Mouse (Mus musculus) midbrain, embryonic 13.5 days (tissue): ENCODE results near the gene Safb. TPM values are rescaled to one million over a fixed set of nuclear protein-coding genes. Genes with fewer than 3 reads are reported as not detected.
"Not testable (repeated sequence)": the region's sequence is repeated elsewhere in the genome, so short reads cannot be mapped to it uniquely, and the experiment has no call there.

ENCODE experiments used
- ATAC-seq: fragments of 200-750 bp; cut with Nextera tagmentation; 2 replicates; pipeline ENCODE4 v1.8.0; 2017; ENCODE audit warnings: mild to moderate bottlenecking, moderate TSS enrichment, moderate library complexity
- H3K27ac ChIP-seq: fragments of 300-500 bp; sonication (generic); 2 replicates; pipeline ENCODE4 v1.5.1; 2015; ENCODE audit warnings: inconsistent platforms, mild to moderate bottlenecking, moderate library complexity
- H3K27me3 ChIP-seq: fragments of 300-500 bp; sonication (generic); 2 replicates; pipeline ENCODE4 v1.6.1; 2015; ENCODE audit warnings: mild to moderate bottlenecking, inconsistent platforms
- H3K36me3 ChIP-seq: fragments of 300-500 bp; sonication (generic); 2 replicates; pipeline ENCODE4 v1.6.1; 2015; ENCODE audit warnings: mild to moderate bottlenecking, inconsistent platforms
- H3K4me1 ChIP-seq: fragments of 300-500 bp; sonication (generic); replicated peaks from 2 replicates; pipeline ENCODE4 v1.6.1; 2015; ENCODE audit warnings: inconsistent platforms
- H3K4me2 ChIP-seq: fragments of 300-500 bp; sonication (generic); replicated peaks from 2 replicates; pipeline ENCODE4 v1.6.1; 2015; ENCODE audit warnings: moderate library complexity, mild to moderate bottlenecking, inconsistent platforms
- H3K4me3 ChIP-seq: fragments of 300-500 bp; sonication (generic); replicated peaks from 2 replicates; pipeline ENCODE4 v1.5.1; 2015; ENCODE audit warnings: mild to moderate bottlenecking, inconsistent platforms
- H3K9ac ChIP-seq: fragments of 300-500 bp; sonication (generic); replicated peaks from 2 replicates; pipeline ENCODE4 v1.6.1; 2015; ENCODE audit warnings: mild to moderate bottlenecking, inconsistent platforms
- H3K9me3 ChIP-seq: fragments of 300-500 bp; sonication (generic); 2 replicates; pipeline ENCODE4 v1.6.1; 2016; ENCODE audit warnings: mild to moderate bottlenecking, inconsistent platforms
- WGBS: fragments of 180-500 bp; shearing (Covaris S2); methylation state at CpG from one replicate; pipeline ENCODE4 v1.1.7; 2015; 5-methylcytosine and 5-hydroxymethylcytosine counted together
- polyA plus RNA-seq: library from polyadenylated mRNA; unstranded; fragments of >200 nt; fragmentation: Nextera tagmentation; extraction: Ambion mirVana; gene quantifications from 2 replicates; pipeline ENCODE4 v1.2.1, GENCODE M21; 2015

Safb gene
- polyA plus RNA-seq, 1 experiment from 2014 or later: 127 TPM

DNA sequence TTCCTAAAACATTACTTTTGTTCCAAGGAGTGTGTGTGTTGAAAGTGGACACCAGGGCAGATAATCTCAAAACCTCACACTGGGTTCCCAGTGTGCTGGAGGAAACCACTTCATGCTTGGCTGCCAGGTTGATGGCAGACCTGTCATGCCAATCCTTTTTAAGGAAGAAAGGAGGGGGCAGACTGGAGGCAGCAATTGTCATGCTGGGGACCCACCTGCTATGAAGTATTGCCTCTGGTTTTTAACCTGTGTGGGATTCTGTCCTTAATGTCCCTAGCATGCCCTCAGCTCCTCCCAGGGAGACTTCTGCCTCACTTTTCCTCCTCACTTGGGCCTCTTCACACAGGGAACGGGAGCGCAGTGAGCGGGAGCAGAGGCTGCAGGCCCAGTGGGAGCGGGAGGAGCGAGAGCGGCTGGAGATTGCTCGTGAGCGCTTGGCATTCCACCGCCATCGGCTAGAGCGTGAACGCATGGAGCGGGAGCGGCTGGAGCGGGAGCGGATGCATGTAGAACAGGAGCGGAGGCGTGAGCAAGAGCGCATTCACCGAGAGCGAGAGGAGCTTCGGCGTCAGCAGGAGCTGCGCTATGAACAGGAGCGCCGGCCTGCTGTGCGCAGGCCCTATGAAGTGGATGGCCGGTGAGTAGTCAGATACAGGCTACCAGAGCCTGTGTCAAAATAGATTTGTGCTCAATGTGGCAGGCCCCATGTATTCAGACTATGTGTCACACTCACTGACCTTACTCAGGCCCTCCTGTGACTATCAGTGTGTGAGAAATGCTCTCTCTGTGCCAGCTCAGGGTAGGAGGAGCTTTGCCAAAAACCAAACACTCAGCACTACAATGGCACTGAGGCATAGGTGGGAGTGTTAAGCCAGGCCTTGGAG is 18.8 kb downstream of the Safb start:
- H3K27ac ChIP-seq: no peak overlapping the region
- peaks cover 87% of the 10 kb centered on the region for H3K36me3 ChIP-seq
- H3K9ac ChIP-seq: no peak overlapping the region
- H3K4me3 ChIP-seq: no peak overlapping the region
- no peak for ATAC-seq
- 94% methylated on average over 28 of the region's 28 CpGs for WGBS
- no peaks in the 10 kb centered on the region for H3K9me3 ChIP-seq
- no peak overlapping the region for H3K4me2 ChIP-seq
- H3K27me3 ChIP-seq: no peaks in the 10 kb centered on the region
- H3K4me1 ChIP-seq: peaks cover 8% of the 10 kb centered on the region

DNA sequence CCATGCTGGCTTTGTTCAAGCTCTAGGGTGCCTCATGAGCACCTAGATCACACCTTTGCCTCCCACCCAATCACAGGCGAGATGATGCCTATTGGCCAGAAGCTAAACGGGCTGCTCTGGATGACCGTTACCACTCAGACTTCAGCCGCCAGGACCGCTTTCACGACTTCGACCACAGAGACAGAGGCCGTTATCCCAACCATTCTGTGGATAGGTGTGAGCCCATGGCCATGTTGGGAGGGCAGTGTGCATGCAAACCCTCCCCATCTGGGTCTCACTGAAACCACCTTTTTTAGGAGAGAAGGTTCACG is 19.4 kb downstream of the Safb start:
- Histone ChIP-seq H3K27ac (no peak overlapping the region), H3K36me3 (peaks cover 87% of the 10 kb centered on the region), H3K9ac (no peak overlapping the region), H3K4me1 (peaks cover 14% of the 10 kb centered on the region), H3K9me3 (no peaks in the 10 kb centered on the region), H3K27me3 (no peaks in the 10 kb centered on the region), H3K4me3 (no peak overlapping the region), H3K4me2 (no peak overlapping the region)
- 92% methylated on average over 9 of the region's 9 CpGs for WGBS
- no peak for ATAC-seq

DNA sequence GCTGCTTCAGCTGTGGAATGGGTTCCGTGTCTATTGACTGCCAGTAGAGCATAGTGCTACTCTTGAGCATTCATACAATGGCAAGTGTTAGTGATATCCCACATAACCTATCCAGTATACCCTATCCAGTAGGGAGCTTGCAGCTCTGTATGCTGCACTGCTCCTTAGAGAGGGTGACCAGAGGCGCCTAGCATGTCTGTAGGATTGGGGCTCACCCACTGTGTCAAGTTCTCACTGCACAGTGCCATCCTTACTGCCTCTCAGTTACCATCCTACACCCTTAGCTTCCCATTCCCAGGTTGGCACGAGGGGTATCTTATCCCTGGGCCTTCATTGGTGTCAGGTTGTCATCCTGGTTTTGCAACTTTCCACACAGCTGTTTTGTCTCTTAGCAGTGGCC is 19.8 kb downstream of the Safb start:
- Histone ChIP-seq H3K4me3 (no peak overlapping the region), H3K36me3 (peaks cover 84% of the 10 kb centered on the region), H3K4me1 (peaks cover 16% of the 10 kb centered on the region), H3K9ac (no peak overlapping the region), H3K9me3 (no peaks in the 10 kb centered on the region), H3K27ac (no peak overlapping the region), H3K27me3 (no peaks in the 10 kb centered on the region), H3K4me2 (no peak overlapping the region)
- ATAC-seq: no peak
- WGBS: 93% methylated on average over 3 of the region's 3 CpGs

DNA sequence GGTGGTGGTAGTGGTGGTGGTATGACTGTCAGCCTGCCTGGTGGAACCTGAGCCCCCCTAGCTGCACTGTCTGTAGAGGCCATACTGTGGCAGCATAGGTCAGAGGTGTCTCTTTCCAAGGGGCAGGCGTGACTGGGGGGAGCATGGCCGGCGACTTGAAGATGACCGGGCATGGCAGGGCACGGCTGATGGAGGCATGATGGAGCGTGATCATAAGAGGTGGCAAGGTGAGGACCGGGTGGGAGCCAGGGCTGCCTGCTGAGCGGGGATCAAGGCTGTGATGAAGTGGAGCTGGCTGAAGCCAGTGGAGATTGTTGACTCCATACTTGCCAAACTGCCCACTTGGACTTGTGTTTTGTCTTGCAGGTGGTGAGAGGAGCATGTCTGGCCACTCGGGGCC is 20.8 kb downstream of the Safb start:
- Histone ChIP-seq H3K9ac (no peak overlapping the region), H3K4me3 (no peak overlapping the region)
- 91% methylated on average over 9 of the region's 9 CpGs for WGBS

DNA sequence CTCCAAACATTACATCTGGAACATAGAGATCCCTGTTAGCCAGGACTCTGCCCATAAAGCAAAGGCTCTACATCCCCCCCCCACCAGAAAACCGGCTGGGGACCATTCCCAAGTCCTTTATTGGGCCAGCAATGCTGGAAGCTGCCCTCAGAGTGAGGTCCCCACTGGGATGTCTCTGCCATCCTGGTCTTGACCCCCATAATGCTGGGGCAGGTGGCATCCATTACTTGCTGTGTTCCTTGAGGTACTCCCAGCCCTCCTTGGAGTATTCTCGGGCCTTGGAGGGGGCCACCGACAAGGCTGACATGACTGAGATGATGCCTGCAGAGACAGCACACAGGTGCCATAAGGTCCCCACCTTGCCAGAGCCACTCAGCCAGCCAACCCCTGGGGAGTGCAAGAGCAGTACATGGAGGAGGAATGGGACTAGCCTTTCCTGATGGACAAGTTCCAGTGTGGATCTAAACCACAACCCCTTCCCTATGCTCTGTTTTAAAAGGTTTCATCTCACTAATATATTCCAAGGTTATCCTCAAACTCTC is 23.0 kb downstream of the Safb start:
- Histone ChIP-seq H3K4me1 (peaks cover 37% of the 10 kb centered on the region), H3K9me3 (no peaks in the 10 kb centered on the region), H3K4me3 (no peak overlapping the region), H3K27me3 (no peaks in the 10 kb centered on the region), H3K4me2 (no peak overlapping the region), H3K36me3 (peaks cover 52% of the 10 kb centered on the region), H3K9ac (no peak overlapping the region), H3K27ac (no peak overlapping the region)
- ATAC-seq: no peak
- 70% methylated on average over 3 of the region's 3 CpGs for WGBS

More for the DNA sequence above, 20.8 kb downstream of the Safb start:
- H3K4me2 ChIP-seq: no peak overlapping the region
- H3K36me3 ChIP-seq: peaks cover 74% of the 10 kb centered on the region
- no peaks in the 10 kb centered on the region for H3K9me3 ChIP-seq
- H3K27me3 ChIP-seq: no peaks in the 10 kb centered on the region
- H3K27ac ChIP-seq: no peak overlapping the region
- peaks cover 20% of the 10 kb centered on the region for H3K4me1 ChIP-seq
- no peak for ATAC-seq

DNA sequence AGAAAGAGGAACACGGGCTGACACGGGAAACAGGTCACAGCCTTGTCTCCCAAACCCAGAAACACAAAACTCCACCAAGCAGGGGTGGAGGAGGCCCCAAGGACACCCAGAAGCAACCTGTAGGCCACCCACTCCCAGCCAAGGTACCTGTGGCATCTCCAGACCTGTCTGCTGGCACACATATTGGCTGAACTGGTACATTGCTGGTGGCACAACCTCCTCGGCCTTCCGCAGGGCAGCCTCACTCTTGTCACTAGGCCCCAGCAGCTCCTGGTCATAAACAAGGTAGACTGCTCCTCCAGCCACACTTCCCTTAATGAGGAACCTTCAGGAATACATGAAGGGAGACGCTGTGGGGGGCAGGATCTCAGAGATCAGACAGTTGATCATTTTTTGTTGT is 24.1 kb downstream of the Safb start:
- Histone ChIP-seq H3K9me3 (no peaks in the 10 kb centered on the region), H3K27ac (peak overlapping the region; percentile 77), H3K36me3 (peaks cover 41% of the 10 kb centered on the region), H3K4me1 (peaks cover 37% of the 10 kb centered on the region), H3K4me3 (peak overlapping the region; percentile 64), H3K27me3 (no peaks in the 10 kb centered on the region), H3K9ac (peak overlapping the region; percentile 78), H3K4me2 (peak overlapping the region; percentile 78)
- 75% methylated on average over 5 of the region's 5 CpGs for WGBS
- no peak for ATAC-seq

DNA sequence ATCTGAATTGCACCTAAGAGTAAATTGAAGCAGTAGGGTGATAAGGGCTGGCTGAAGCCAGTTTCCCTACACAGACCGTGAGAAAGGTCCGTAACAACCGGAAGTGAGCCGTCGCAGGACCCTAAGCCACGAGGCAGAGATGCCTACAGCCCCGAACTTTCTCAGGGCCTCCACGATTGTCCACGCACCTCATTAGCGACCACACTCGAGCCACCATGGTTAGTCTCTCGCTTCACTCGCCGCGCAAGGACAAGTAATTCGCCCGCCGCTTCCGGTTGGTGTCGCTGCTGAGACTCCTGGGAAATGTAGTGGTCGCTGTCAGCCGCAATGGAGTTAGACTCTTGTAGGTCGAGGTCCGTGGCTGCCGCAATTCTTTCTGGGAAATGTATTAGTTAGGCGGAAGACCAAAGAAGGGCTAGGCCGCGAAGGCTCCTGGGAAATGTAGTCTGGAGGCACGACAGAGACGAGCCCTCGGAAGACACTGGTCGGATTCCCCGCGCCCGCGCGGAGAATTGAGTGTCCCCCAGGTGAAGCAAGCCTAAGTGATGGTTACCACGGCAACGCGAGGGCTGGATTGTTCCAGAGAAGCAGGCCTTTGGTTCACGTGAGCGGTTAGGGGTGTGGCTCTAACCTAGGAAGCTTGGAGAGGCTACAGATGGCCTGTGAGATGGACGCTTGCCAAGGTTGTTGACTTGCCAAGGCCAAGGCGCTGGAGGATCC is 25.0 kb downstream of the Safb start, which contains the start of gene 2410015M20Rik:
Gene 2410015M20Rik, minus strand, starts transcription at position 320 of the 720 bp plus-strand sequence.
- ATAC-seq: peak; percentile 90
- Histone ChIP-seq H3K27ac (peak within 1 kb of the TSS; percentile 77), H3K4me1 (peaks cover 44% of the 10 kb centered on the region), H3K4me2 (peak within 1 kb of the TSS; percentile 78), H3K9ac (peak within 1 kb of the TSS; percentile 78), H3K4me3 (peak within 1 kb of the TSS; percentile 64), H3K36me3 (peaks cover 36% of the 10 kb centered on the region), H3K9me3 (no peaks in the 10 kb centered on the region), H3K27me3 (no peaks in the 10 kb centered on the region)
- WGBS: under 1% methylated on average over 44 of the region's 44 CpGs

DNA sequence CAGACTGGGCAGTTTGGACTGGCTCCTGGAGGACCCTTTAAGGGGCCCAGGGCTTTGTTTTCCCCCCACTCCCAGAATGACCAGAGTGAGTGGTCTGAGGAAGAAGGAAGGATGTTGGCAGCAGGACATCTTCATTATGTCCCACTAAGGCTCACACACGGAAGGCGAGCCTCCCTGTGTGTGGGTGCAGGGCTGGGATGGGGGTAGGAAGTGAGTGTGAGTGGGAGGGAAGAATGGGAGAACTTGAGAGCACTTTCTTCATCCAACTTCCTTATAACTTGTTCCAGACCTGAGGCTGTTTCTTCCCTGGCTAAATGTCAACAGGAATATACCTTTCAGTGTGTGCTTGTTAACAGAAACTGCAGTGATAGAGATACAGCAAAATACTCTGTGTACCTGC is 26.7 kb downstream of the Safb start:
- peaks cover 36% of the 10 kb centered on the region for H3K36me3 ChIP-seq
- no peak overlapping the region for H3K9ac ChIP-seq
- ATAC-seq: no peak
- WGBS: 76% methylated on average over 2 of the region's 2 CpGs
- H3K4me1 ChIP-seq: peaks cover 57% of the 10 kb centered on the region
- no peak overlapping the region for H3K4me3 ChIP-seq
- H3K27ac ChIP-seq: no peak overlapping the region
- no peaks in the 10 kb centered on the region for H3K27me3 ChIP-seq
- no peak overlapping the region for H3K4me2 ChIP-seq
- no peaks in the 10 kb centered on the region for H3K9me3 ChIP-seq

DNA sequence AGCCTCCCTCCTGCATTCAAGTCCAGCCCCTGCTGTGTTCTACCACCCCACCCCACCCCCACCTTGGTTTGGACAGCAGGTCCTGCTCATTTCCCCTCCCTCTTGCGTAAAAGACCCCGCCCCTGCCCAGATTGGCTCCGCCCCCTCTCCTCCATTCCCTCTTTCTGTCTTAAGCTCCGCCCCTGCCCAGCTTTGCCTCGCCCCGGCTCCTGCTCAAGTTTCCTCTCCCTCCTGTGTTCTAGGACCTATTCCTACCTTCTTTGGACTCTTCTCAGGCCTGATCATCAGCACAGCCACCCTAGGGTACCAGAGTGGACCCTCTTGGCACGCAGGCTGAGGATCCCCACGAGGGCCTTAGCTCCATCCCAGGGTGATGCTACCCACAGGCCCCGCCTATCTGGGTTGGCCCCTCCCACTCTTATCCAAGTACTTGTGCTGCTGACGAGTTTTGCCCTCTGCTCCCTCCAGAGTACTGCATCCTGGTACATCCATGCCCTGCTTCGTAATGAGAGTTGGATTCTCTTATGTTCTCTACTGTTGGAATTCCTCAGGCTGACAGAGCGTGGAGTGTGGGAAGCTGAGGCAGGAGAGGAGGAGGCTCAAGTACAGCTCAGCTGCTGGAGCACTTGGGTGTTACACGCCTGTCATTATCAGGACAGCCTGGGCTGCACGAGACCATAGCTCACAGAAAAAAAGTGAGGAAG is 27.4 kb downstream of the Safb start:
- Histone ChIP-seq H3K4me2 (0 out of 2 replicates have a peak overlapping the region, but pooled peaks have one; percentile 2), H3K27me3 (no peaks in the 10 kb centered on the region), H3K27ac (no peak overlapping the region), H3K9me3 (no peaks in the 10 kb centered on the region), H3K9ac (no peak overlapping the region), H3K36me3 (peaks cover 36% of the 10 kb centered on the region), H3K4me3 (no peak overlapping the region), H3K4me1 (peaks cover 57% of the 10 kb centered on the region)
- WGBS: 14% methylated on average over 13 of the region's 14 CpGs
- ATAC-seq: no peak

DNA sequence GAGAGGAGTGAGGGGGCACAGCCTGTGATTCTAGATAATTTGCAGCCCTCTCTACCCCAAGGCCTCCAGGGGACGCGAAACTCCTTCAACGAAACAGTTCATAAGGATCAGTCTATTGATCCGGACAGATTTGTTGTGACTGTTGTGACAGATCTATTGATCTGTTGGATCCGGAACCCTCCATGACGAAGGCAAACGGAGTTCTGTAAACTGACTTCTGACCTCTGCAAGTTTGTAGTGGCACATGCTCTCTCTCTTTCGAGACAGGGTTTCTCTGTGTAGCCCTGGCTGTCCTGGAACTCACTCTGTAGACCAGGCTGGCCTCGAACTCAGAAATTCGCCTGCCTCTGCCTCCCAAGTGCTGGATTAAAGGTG is 27.9 kb downstream of the Safb start:
- WGBS: 81% methylated on average over 10 of the region's 10 CpGs
- H3K27me3 ChIP-seq, H3K4me2 ChIP-seq, H3K4me3 ChIP-seq, H3K9me3 ChIP-seq, H3K9ac ChIP-seq, H3K27ac ChIP-seq, ATAC-seq: not testable (repeated sequence)
- Histone ChIP-seq H3K36me3 (peaks cover 36% of the 10 kb centered on the region), H3K4me1 (peaks cover 55% of the 10 kb centered on the region)

DNA sequence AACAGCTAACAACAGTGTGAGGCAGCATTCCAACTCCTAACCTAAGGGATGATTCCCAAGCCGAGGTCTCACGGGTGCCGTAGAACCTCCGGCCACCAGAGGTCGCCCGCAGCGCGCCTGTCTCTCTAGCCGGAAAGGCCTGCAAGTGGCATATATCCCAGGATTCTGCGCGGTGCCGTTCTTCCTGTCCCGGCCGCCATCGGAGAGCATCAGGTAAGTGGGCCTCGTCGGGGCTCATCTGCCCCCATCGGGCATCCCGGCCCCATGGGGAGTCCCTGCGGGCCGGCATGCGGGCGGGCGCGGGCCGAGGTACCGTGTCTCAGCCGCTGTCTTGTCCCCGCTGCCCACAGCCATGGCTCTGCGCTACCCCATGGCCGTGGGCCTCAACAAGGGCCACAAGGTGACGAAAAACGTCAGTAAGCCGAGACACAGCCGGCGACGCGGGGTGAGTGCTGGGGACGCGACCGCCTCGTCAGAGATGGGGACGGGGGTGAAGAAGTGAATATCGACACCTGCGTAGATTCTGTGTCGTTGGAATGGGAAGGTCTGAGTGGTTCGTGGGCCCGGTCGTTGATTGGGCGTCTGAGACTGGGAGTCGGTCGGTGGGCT is 28.7 kb downstream of the Safb start, which contains the start of gene Rpl36:
Gene Rpl36, plus strand, starts transcription at position 181 of the 609 bp plus-strand sequence.
- peak within 1 kb of the TSS; percentile 93 for H3K27ac ChIP-seq
- ATAC-seq: peak; percentile 69
- WGBS: under 1% methylated on average over 51 of the region's 52 CpGs
- H3K27me3 ChIP-seq: no peaks in the 10 kb centered on the region
- H3K4me3 ChIP-seq: peak within 1 kb of the TSS; percentile 73
- peak within 1 kb of the TSS; percentile 81 for H3K9ac ChIP-seq
- H3K9me3 ChIP-seq: no peaks in the 10 kb centered on the region
- H3K4me2 ChIP-seq: peak within 1 kb of the TSS; percentile 83
- H3K4me1 ChIP-seq: peaks cover 49% of the 10 kb centered on the region
- peaks cover 41% of the 10 kb centered on the region for H3K36me3 ChIP-seq
